Mouse (Mus musculus) midbrain, embryonic 11.5 days (tissue): ENCODE measurements around the gene Calcoco2. TPM values are rescaled to one million over a fixed set of nuclear protein-coding genes. Genes with fewer than 3 reads are reported as not detected.
A peak's percentile ranks its signal among the peaks of the same experiment; 100 is the strongest.

ENCODE experiments used
- ATAC-seq: fragments of 200-750 bp; cut with Nextera tagmentation; 2 replicates; pipeline ENCODE4 v1.8.0; 2017; ENCODE audit warnings: moderate TSS enrichment, moderate library complexity; ENCODE audit not compliant: low FRiP score
- DNase-seq: peaks from one replicate; pipeline ENCODE4 v3.0.0; 2015; ENCODE audit warnings: low spot score; ENCODE audit errors: missing footprints
- H3K27ac ChIP-seq: fragments of 300-500 bp; sonication (generic); 2 replicates; pipeline ENCODE4 v1.5.1; 2014; ENCODE audit warnings: low read depth, low read length
- H3K27me3 ChIP-seq: fragments of 300-500 bp; sonication (generic); 2 replicates; pipeline ENCODE4 v1.6.1; 2014; ENCODE audit warnings: mild to moderate bottlenecking, low read length, moderate library complexity, mixed read lengths; ENCODE audit not compliant: control insufficient read depth, insufficient read depth
- H3K36me3 ChIP-seq: fragments of 300-500 bp; sonication (generic); 2 replicates; pipeline ENCODE4 v1.6.1; 2014; ENCODE audit warnings: mild to moderate bottlenecking, low read length, moderate library complexity, mixed read lengths; ENCODE audit not compliant: control insufficient read depth, insufficient read depth
- H3K4me1 ChIP-seq: fragments of 300-500 bp; sonication (generic); 2 replicates; pipeline ENCODE4 v1.6.1; 2014; ENCODE audit warnings: low read length; ENCODE audit not compliant: control insufficient read depth, insufficient read depth
- H3K4me2 ChIP-seq: fragments of 300-500 bp; sonication (generic); 2 replicates; pipeline ENCODE4 v1.6.1; 2014; ENCODE audit warnings: mild to moderate bottlenecking, moderate library complexity
- H3K4me3 ChIP-seq: fragments of 300-500 bp; sonication (generic); 2 replicates; pipeline ENCODE4 v1.5.1; 2014; ENCODE audit warnings: low read depth, low read length
- H3K9ac ChIP-seq: fragments of 300-500 bp; sonication (generic); 2 replicates; pipeline ENCODE4 v1.6.1; 2014; ENCODE audit warnings: low read length
- H3K9me3 ChIP-seq: fragments of 300-500 bp; sonication (generic); 2 replicates; pipeline ENCODE4 v1.6.1; 2016; ENCODE audit warnings: low read length; ENCODE audit not compliant: control insufficient read depth
- WGBS: fragments of 180-500 bp; shearing (Covaris S2); extraction: QIAGEN DNeasy Blood & Tissue Kit; methylation state at CpG from one replicate; pipeline ENCODE4 v1.1.7; 2014; 5-methylcytosine and 5-hydroxymethylcytosine counted together
- polyA plus RNA-seq: library from polyadenylated mRNA; unstranded; fragments of >200 nt; fragmentation: Nextera tagmentation; extraction: Ambion mirVana; gene quantifications from 2 replicates; pipeline ENCODE4 v1.2.1, GENCODE M21; 2014

Calcoco2 gene
- polyA plus RNA-seq, 1 experiment from 2014 or later = not detected

DNA sequence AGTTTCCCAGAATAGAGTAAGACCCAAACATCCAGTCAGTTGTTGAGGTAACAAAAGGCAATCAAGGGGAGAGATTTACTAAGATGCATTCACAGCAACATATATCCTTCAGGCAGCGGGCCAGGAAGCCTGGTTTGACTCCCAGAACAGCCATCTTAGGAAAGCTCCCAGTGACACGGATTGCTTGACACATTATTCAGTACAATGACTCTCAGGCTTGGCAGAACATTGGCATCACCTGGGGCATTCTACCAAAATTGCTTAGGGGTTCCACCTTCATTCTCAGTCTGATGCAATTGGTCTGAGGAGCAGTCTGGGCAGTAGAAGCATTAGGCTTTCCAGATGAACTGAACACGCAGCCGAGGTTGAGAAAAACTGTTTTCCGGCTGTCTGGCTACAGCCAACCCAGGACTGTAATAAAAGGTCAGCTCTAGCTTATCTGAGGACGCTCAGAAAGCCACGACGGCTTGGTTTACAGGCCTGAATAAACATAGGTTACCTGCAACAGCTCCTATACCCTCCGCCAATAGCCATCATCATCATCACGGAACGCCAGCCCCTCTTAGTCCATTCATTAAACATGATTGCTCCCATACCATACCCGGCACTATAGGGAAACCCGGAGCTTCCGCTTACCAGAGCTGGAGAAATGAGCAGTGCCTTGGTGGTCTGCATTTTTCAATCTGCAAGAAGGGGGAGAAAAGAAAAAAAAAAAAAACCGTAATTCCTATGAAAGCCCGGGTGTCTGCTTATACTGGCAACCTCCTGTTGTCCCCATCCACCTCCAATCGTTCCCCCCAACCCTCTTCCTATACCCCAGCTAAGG lies 37.2 kb downstream of the Calcoco2 start:
- H3K27ac ChIP-seq = no peak overlapping the region
- H3K36me3 ChIP-seq = no peaks in the 10 kb centered on the region
- H3K9ac ChIP-seq = peak overlapping the region; percentile 84
- H3K4me3 ChIP-seq = peak overlapping the region; percentile 79
- H3K9me3 ChIP-seq = no peaks in the 10 kb centered on the region
- no peaks in the 10 kb centered on the region for H3K27me3 ChIP-seq
- peak; percentile 80 for DNase-seq
- peak overlapping the region; percentile 93 for H3K4me2 ChIP-seq
- WGBS = 30% methylated on average over 17 of the region's 17 CpGs
- ATAC-seq = no peak
- H3K4me1 ChIP-seq = peaks cover 9% of the 10 kb centered on the region

DNA sequence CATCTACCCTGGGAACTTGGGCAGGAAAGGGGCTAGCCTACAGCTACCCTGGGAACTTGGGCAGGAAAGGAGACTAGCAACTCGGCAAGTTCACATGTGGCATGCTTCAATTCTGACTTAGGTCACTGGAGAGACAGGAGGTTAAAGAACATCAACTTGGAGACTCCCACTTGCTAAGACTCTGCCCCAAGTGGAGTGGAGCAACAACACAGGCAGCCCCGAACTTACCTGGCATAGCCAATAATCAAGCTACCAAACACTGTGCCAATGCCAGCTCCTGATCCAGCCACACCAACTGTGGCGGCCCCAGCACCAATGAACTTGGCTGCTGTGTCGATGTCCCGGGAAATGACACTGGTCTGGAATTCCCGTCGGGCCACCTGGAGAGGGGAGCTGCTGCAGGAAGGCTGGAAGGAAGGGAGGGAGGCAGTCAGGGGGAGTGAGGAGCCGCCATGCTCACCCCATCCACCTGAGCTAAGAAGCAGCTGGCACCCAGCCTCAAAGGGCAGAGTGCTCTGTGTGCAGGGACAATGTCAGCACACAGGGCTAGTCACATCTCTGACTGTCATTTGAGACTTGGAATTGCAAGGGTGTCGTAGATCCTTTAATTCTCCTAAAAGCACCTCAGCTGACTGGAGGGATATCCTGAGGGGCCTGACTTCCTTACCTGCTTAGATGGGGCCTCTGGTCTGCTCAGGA lies 38.3 kb downstream of the Calcoco2 start:
- no peak overlapping the region for H3K9ac ChIP-seq
- no peaks in the 10 kb centered on the region for H3K9me3 ChIP-seq
- 85% methylated on average over 8 of the region's 9 CpGs for WGBS
- ATAC-seq (no peak), DNase-seq (peak; percentile 81)
- no peaks in the 10 kb centered on the region for H3K36me3 ChIP-seq
- no peak overlapping the region for H3K4me3 ChIP-seq
- no peak overlapping the region for H3K27ac ChIP-seq
- peaks cover 9% of the 10 kb centered on the region for H3K4me1 ChIP-seq
- H3K4me2 ChIP-seq = no peak overlapping the region
- no peaks in the 10 kb centered on the region for H3K27me3 ChIP-seq

DNA sequence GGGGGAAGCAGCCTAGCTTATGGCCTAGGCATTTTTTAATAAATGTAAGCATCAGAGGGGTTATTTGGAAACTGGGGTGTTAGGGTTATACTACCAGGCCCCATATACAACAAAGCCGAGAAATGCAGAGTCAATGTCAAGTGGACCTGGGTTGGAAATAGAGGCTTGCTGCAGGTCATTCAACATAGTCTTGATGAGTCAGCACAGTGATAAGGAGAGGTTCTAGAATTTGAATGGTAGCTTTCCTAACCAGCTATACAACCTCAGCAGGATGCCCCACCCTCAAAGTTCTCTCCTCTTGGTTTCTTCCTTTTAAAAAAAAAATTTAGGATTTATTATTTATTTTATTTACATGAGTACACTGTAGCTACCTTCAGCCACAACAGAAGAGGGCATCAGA lies 40.8 kb downstream of the Calcoco2 start:
- no peak overlapping the region for H3K4me3 ChIP-seq
- no peak for ATAC-seq
- no peaks in the 10 kb centered on the region for H3K27me3 ChIP-seq
- H3K4me1 ChIP-seq = peaks cover 9% of the 10 kb centered on the region
- no peak overlapping the region for H3K27ac ChIP-seq
- no peak overlapping the region for H3K9ac ChIP-seq
- 94% methylated on average over 1 of the region's 1 CpGs for WGBS
- H3K9me3 ChIP-seq = no peaks in the 10 kb centered on the region
- H3K4me2 ChIP-seq = no peak overlapping the region
- no peak for DNase-seq
- no peaks in the 10 kb centered on the region for H3K36me3 ChIP-seq

DNA sequence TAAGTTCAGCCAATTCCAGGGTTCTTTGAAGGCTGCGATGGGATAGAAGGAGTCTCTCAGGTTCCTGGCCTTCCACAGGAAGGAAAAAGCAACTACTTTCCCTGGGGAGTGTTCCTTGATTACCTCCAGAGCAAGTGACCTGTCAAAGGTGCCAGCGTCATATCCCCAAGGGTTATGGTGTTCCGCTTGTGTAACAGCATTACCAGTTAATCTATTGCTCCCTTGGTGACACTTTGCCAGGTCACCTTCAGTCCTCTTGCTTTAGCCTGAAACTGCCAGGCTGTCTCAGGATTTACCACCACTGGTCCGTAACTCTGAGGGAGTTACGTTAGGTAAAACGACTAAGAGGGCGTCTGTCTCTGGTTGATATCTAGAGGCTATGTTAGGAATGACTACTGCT lies 41.4 kb downstream of the Calcoco2 start:
- Histone ChIP-seq H3K4me3 (no peak overlapping the region), H3K27me3 (no peaks in the 10 kb centered on the region), H3K36me3 (no peaks in the 10 kb centered on the region), H3K9me3 (no peaks in the 10 kb centered on the region), H3K9ac (no peak overlapping the region), H3K4me1 (peaks cover 9% of the 10 kb centered on the region), H3K27ac (no peak overlapping the region), H3K4me2 (no peak overlapping the region)
- WGBS = 95% methylated on average over 7 of the region's 7 CpGs
- DNase-seq (no peak), ATAC-seq (no peak)

DNA sequence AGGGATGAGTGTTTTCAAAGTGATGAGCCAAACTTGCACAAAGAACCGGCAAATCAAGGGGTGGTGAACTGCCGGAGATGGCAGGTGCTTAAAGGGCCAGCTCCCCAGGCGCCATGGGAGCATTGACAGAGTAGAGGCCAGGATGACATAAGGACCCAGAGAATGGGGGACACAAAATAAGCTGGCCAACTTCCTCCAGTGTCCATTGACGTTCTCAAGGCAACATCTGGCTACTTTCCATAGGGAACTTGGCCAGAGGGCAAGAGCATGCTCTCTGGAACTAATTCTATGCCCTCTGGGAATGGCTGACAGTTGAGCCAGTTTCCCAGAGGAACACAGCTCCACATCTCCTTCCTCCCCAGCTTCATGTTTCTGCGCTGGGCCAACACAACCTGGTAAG lies 43.5 kb downstream of the Calcoco2 start:
- no peak overlapping the region for H3K4me3 ChIP-seq
- H3K27ac ChIP-seq = no peak overlapping the region
- no peaks in the 10 kb centered on the region for H3K9me3 ChIP-seq
- no peak overlapping the region for H3K4me2 ChIP-seq
- WGBS = 79% methylated on average over 5 of the region's 5 CpGs
- H3K4me1 ChIP-seq = peaks cover 11% of the 10 kb centered on the region
- H3K36me3 ChIP-seq = no peaks in the 10 kb centered on the region
- no peaks in the 10 kb centered on the region for H3K27me3 ChIP-seq
- ATAC-seq = no peak
- DNase-seq = no peak
- H3K9ac ChIP-seq = no peak overlapping the region

DNA sequence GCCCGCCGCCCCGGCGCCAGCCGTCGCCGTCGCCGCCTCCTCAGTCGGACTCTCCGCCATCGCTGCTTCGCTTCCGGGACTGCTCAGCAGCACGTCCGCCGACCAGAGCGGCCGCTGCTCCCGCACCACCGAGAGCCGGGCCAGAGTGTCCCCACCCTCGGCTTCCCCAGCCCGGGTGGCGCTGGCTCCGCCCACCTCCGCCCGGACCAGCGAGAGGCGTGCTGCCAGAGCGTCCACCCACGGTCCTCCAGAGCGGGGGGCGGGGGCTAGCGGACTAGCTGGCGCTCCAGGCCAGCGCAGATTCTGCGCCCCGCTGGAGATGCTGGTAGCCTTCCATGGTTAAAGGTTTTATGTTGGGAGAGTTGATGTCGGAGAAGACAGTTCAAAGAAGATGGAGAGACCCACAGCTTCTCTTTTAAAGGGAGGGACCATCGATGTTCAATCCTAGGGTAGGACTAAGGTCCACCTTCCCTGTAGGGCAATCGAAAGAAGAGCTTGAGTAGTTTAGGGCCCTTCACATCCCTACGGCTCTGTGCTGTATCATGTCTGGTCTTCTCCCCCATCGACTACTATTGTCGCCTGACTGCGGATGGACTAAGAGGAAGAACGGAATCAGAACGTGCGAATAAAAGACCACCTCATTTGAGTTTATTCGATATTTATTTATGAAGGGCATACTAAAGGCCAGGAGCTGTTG lies 46.4 kb downstream of the Calcoco2 start, which contains the start of gene Ube2z:
TSS of gene Ube2z (minus strand) at position 174 of the 697 bp plus-strand sequence.
- ATAC-seq = peak; percentile 99
- DNase-seq = peak; percentile 100
- no peaks in the 10 kb centered on the region for H3K27me3 ChIP-seq
- H3K4me3 ChIP-seq = peak within 1 kb of the TSS; percentile 99
- peak within 1 kb of the TSS; percentile 89 for H3K9ac ChIP-seq
- H3K9me3 ChIP-seq = no peaks in the 10 kb centered on the region
- peaks cover 13% of the 10 kb centered on the region for H3K4me1 ChIP-seq
- WGBS = 4% methylated on average over 48 of the region's 50 CpGs
- H3K4me2 ChIP-seq = peak within 1 kb of the TSS; percentile 87
- H3K36me3 ChIP-seq = peaks cover 2% of the 10 kb centered on the region; the same call in 1 of the 2 replicates
- peak within 1 kb of the TSS; percentile 50; the same call in 1 of the 2 replicates for H3K27ac ChIP-seq

DNA sequence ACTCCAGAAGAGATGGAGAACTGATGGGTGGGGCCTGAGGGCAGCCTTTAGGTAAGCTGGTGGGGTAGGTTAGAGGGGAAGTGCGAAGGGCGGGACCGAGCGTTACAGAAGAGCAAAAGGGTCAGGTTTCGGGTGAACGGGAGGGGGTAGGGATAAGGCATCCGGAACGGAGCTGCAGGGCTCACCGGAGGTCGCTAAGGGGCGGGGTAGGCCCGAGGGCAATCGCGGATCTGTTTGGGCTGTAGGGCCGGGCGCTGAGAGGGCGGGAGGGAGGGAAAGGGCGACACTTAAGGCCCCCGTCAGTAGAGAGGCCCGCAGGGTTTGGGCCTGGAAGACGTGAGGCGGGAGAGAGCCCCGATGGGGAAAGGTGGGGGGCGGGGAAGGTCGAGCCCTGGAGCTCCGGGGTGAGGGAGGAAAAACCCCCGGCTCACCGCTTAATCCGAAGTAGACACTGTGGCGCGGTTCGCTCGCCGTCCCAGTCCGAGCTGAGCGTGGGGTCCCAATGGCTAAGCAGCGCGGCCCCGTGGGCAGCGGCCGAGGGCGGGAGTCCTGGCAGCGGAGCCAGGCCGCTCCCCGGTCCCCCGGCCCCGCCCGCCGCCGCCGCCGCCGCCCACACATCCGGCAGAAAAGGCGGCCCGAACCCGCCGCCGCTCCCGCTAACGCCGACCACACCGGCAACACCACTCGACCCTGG lies 47.1 kb downstream of the Calcoco2 start:
- 0% methylated on average over 49 of the region's 64 CpGs for WGBS
- DNase-seq = peak; percentile 94
- peak; percentile 79 for ATAC-seq

DNA sequence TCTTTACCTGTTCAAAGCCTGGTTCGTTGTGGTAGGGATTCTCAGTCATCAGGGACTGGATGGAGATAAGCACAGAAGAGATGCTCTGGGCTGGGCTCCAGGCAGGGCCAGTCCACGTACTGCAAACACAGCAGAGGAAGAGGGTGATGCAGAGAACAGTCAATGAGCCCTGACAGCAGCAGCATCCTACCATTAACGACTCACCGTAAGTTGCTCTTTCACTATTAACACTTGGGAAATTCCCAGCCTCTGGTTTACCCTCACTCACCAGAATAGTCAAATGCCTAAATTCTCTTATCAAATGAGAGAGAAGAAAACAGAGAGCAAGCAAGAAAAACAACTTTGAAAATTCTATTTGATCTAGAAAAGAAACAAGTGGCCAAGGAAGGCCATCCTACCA lies 53.5 kb downstream of the Calcoco2 start:
- Histone ChIP-seq H3K9ac (no peak overlapping the region), H3K27ac (no peak overlapping the region), H3K4me3 (no peak overlapping the region), H3K27me3 (no peaks in the 10 kb centered on the region), H3K4me1 (peaks cover 3% of the 10 kb centered on the region), H3K36me3 (peaks cover 18% of the 10 kb centered on the region), H3K4me2 (no peak overlapping the region), H3K9me3 (no peaks in the 10 kb centered on the region)
- DNase-seq (no peak), ATAC-seq (no peak)
- WGBS = 91% methylated on average over 4 of the region's 4 CpGs

More for the DNA sequence above, 47.1 kb downstream of the Calcoco2 start:
- H3K4me1 ChIP-seq = peaks cover 13% of the 10 kb centered on the region
- peak overlapping the region; percentile 89 for H3K9ac ChIP-seq
- peaks cover 3% of the 10 kb centered on the region; the same call in 1 of the 2 replicates for H3K36me3 ChIP-seq
- no peaks in the 10 kb centered on the region for H3K9me3 ChIP-seq
- H3K27me3 ChIP-seq = no peaks in the 10 kb centered on the region
- H3K4me2 ChIP-seq = peak overlapping the region; percentile 87
- peak overlapping the region; percentile 99 for H3K4me3 ChIP-seq
- peak overlapping the region; percentile 47; the same call in 1 of the 2 replicates for H3K27ac ChIP-seq
